Mouse (Mus musculus): ENCODE results near the gene Abcg1.
A peak's percentile ranks its signal among the peaks of the same experiment; 100 is the strongest.

The Abcg1 gene

DNA sequence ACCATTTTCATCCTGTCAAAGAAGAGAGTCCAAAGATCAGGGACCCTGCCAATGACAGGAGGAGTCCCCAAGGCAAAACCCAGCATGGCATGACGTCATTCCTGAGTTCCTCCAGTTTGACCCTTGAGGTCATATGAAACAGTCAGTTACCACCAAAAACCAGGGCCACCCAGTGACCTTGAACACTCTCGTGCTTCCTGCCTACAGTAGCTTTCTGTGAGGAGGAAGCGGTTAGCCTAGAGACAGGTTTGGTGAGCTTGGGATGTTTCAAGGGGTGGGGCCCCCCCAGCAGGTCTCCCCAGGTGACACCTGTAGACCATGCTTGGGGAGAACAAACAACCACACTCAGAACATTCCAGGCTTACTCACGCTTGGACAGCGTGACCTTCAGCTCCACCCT lies 20.1 kb downstream of the Abcg1 start:
- no peak for DNase-seq (ENCODE audit: low read depth in 1 of 2, low spot score in 2 of 2)

GRCm38 (mm10) chr17:31078581-31078980 lies 21.1 kb downstream of the Abcg1 start:
- no peak for DNase-seq (ENCODE audit: low read depth in 1 of 2, low spot score in 2 of 2)

- no peak for DNase-seq (ENCODE audit: low read depth in 1 of 2, low spot score in 2 of 2)
Observed at GRCm38 (mm10) chr17:31079078-31079840, 21.8 kb downstream of the Abcg1 start.

DNA sequence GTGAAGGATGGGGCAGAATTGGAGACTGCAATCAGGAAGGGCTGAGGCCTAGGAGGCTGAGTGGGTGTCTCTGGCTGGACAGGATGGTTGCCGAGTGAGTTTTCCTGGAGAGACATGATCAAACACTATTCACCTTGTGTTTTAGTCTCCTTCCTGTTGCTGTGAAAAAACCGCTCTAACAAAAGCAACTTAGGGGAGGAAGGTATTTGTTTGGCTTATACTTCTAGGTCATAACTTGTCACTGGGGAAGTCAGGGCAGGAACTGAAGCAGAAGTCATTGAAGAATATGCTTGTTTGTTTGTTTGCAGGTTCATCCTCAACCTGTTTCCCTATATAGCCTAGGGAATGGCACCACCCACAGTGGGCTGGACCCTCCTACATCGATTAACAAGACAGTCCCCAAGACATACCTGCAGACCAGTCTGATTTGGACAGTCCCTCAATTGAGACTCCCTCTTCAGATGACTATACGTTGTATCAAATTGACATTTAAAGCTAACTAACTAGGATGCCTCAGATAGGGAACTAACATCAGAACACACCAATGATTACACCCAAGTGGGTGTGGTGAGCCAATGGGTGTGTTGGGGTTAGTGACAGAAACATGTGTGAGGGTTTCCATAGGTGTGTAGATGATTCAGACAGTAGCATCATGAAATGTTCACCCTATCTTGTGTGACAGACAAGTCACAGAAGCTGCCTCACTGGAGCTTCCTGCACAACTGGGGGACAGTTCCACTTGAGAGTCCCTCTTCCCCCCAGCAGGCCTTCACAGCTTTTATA lies 25.0 kb downstream of the Abcg1 start:
- DNase-seq (ENCODE audit: low read depth in 1 of 2, low spot score in 2 of 2): no peak

GRCm38 (mm10) chr17:31085519-31085918 lies 28.0 kb downstream of the Abcg1 start:
- no peak for DNase-seq (ENCODE audit: low read depth in 1 of 2, low spot score in 2 of 2)

DNA sequence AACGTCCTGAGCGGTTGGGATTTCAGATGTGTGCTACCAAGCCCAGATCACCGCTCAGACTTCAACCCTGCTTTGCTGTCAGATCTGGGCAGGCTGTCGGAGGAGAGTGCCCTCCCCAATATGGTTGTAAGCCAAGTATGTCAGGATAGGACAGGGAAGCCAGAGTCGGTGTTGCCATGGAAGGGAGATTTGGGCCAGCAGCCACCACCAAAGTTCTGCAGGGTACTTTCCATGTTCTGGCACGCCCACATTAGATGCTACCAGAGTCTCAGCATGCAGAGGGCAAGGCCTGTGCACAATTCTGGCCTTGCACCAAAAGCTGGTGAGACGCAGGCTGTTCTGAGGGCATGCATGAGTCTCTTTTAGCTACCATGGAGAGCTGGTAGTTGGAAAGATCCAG lies 28.7 kb downstream of the Abcg1 start:
- DNase-seq (ENCODE audit: low read depth in 1 of 2, low spot score in 2 of 2): no peak

- DNase-seq (ENCODE audit: low read depth in 1 of 2, low spot score in 2 of 2): no peak
Observed at GRCm38 (mm10) chr17:31088711-31089110, 31.2 kb downstream of the Abcg1 start.

- no peak for DNase-seq (ENCODE audit: low read depth in 1 of 2, low spot score in 2 of 2)
Observed at GRCm38 (mm10) chr17:31089848-31090247, 32.4 kb downstream of the Abcg1 start.

DNA sequence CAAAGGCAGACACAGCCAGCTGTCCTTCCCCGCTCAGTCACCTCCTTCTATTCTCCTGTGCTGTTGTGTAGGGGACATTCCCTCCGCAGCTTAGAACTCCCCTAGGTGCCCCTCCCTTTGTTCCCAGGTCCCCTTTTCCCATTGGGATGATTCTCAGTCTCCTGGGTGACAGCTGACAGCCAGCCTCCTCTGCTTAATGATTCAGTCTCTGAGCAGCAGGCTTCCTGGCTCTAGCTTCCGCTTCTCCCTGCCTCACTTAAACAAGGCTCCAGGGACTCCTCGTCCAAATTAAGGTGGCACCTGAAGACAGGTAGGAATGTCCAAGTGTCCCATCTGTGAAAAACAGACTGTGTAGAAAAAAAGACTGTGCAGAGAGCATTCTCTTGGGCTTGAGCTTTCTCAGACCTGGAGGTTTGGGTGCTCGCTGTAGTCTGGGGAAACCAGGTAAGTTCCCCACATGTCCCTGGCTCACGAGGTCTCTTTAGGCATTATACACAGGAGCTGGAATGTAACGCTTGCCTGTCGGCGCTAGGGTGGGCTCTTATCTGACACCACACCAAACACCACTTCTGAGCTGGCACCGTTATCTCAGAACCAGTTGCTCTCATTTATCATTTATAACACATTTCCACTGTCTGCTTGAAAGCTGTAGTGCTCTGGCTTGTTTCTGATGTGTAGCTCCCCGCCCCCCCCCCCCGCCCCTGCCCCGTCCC lies 33.7 kb downstream of the Abcg1 start:
- no peak for DNase-seq (ENCODE audit: low read depth in 1 of 2, low spot score in 2 of 2)

- no peak for DNase-seq (ENCODE audit: low read depth in 1 of 2, low spot score in 2 of 2)
Observed at GRCm38 (mm10) chr17:31094781-31095180, 37.3 kb downstream of the Abcg1 start.

DNA sequence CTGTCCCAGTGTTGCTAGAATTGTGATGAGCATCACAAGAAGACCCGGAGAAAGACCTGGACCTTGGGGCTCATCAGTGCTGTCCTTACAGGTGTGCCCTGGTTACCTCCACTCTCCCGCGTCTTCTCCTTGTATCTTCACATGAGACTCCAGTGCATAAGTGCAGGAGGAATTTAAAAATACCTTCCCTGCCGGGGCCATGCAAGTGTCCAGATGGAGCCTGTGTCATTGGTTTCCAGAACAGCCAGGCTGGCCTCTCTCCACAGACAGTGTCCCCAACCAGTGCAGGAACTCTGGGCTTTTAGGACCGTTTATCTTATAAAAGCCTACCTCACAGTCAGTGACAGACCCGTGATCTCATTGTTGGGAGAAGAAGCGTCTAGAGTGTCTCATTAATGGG lies 38.1 kb downstream of the Abcg1 start:
- no peak for DNase-seq (ENCODE audit: low read depth in 1 of 2, low spot score in 2 of 2)

DNA sequence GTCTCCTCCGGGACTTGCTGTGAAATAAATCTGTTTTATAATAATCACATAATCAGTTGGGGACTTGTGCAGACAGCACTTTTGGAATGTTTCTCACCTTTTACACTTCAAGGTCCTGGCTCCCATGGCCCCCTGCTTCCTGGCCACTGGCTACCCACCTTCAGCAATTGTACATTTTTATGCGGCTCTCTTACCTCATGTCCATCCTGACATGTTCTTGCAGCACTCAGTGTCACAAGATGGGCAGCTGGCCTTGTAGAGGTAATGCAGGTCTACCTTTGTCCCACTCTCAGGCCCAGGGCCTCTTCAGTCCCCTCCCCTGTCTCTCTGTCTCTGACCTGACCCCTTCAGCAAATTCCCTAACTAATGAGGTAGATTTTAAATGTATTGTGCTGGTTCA lies 39.4 kb downstream of the Abcg1 start:
- no peak for DNase-seq (ENCODE audit: low read depth in 1 of 2, low spot score in 2 of 2)

DNA sequence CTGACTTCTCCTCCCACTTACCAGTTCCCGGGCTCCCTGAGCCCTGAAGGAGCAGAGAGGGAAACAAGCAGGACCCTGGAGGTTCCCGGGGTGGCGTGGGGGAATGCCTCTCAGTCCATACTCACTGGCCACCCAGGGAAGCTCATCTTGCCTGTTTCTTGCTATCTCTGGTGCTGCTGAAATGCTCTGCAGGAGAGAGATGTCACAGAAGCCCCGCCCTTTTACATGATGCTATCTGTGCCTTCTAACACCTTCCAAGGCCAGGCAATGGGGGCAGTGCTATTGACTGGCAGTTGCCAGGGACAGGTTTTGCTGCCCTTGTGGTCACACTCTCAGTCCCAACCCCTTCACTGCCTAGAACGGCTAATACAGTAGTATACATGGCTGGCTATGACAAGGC lies 41.3 kb downstream of the Abcg1 start:
- DNase-seq (ENCODE audit: low read depth in 1 of 2, low spot score in 2 of 2): no peak

GRCm38 (mm10) chr17:31103007-31103570 lies 45.6 kb downstream of the Abcg1 start:
- no peak for DNase-seq (ENCODE audit: low read depth in 1 of 2, low spot score in 2 of 2)

- DNase-seq (ENCODE audit: low read depth in 1 of 2, low spot score in 2 of 2): no peak
Observed at GRCm38 (mm10) chr17:31103823-31104222, 46.3 kb downstream of the Abcg1 start.

GRCm38 (mm10) chr17:31108388-31108787 lies 50.9 kb downstream of the Abcg1 start:
- no peak for DNase-seq (ENCODE audit: low read depth in 1 of 2, low spot score in 2 of 2)

- DNase-seq (ENCODE audit: low read depth in 1 of 2, low spot score in 2 of 2): no peak
Observed at GRCm38 (mm10) chr17:31113191-31113856, 55.8 kb downstream of the Abcg1 start.

DNA sequence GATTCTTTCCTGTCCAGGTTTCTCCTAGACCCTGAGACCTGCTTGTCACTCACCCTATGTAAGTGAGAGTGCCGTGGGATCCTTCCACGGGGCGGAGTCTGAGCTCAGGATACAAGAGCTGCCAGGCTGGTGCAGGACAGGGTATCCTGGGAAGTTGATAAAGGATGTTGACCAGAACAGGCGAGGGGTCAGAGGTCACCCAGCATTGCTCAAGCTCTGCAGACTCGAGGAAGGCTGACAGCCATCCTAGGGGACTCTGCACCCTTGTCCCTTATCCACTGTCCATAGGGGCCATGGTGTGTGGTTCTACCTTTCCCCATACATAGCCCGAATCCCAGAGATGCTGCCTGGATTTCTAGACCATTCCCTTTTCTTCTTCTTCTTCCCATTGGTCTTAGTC lies 58.6 kb downstream of the Abcg1 start:
- no peak for DNase-seq (ENCODE audit: low read depth in 1 of 2, low spot score in 2 of 2)

GRCm38 (mm10) chr17:31117946-31118345 lies 60.5 kb downstream of the Abcg1 start:
- DNase-seq (ENCODE audit: low read depth in 1 of 2, low spot score in 2 of 2): no peak

DNA sequence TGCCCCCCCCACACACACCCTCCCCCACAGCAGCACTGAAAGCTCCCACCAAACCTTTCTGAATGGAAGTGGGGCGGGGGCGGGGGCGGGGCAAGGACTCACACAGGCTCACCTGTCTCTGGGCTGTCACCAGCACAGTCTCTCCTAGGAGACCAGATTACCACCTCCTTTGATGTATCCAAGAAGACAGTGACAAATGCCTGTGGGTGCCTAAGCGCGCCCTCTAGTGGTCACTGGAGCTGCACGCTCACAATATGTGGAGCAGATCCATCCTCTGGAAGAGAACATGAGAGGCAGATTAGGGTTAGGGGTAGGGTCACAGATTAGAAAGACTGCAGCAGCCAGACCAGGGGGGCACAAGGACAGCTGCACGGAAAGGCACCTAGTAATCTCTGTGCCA lies 62.0 kb downstream of the Abcg1 start:
- peak; percentile 39 to 59 for DNase-seq (ENCODE audit: low read depth in 1 of 2, low spot score in 2 of 2)

GRCm38 (mm10) chr17:31121975-31122374 lies 64.5 kb downstream of the Abcg1 start:
- DNase-seq (ENCODE audit: low read depth in 1 of 2, low spot score in 2 of 2): no peak
